In the genomic region with DNA sequence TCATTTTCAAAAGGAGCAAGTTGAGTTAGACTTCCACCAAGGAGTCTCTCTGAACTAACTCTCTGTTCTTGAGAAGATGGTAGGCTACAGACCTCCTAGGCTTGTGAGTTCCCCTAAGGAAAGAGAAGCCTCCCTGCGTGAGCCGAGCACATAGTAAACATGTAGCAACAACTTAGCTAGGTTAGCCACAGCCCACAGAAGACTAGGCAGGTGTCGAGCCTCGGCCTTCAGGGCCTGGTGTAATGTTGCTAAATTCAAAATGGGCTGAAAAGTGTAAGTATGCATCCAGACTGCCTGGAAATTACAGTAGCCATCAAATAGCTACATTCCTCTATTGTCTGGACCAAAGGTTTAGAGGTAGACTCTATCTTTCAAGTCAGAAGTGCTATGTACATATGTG, we compare ENCODE assay signal across 24 mouse cellular contexts.
A peak's percentile ranks its signal among the peaks of the same experiment; 100 is the strongest.
DNase-seq lines count a peak whose midpoint lies in the region; ATAC-seq lines count a peak whose summit lies in the region.
"Had no signal": no experiment of that assay in that cellular context is flagged by ENCODE, and none has a peak within 500 bp of the region (broad histone marks: within the 10 kb centered on the region; RNA-seq: fewer than 3 reads in every experiment).

No protein-coding gene starts in this region.

- whole genome bisulfite sequencing in liver, embryonic 15.5 days (ENCODE audit: insufficient replicate concordance): 63% methylated on average over 4 of the region's 4 CpGs
- WGBS in liver, embryonic 11.5 days: 71% methylated on average over 4 of the region's 4 CpGs
- 22% methylated on average over 4 of the region's 4 CpGs for WGBS in macrophage (ENCODE audit: missing documents)

- H3K79me2 ChIP-seq in macrophage (ENCODE audit: inconsistent target): peaks cover 95% of the 10 kb centered on the region

- no peak overlapping the region for H3K4me3 ChIP-seq in liver, embryonic 15.5 days (replicated peaks)
- no peak overlapping the region for H3K4me3 ChIP-seq in liver, embryonic 11.5 days (ENCODE audit: low read depth, low read length)
- no peak overlapping the region for H3K4me3 ChIP-seq in macrophage (ENCODE audit: inconsistent target)
- H3K4me3 ChIP-seq: embryonic facial prominence, embryonic 15.5 days; heart, adult 2 months; heart, embryonic 13.5 days; hindbrain, embryonic 12.5 days; left cerebral cortex, adult 2 months; megakaryocyte, embryonic 14.5 days; neural tube, embryonic 13.5 days had no signal

- H3K9ac ChIP-seq in liver, embryonic 15.5 days: no peak overlapping the region
- no peak overlapping the region for H3K9ac ChIP-seq in liver, embryonic 11.5 days (ENCODE audit: low read depth, low read length)
- H3K9ac ChIP-seq: embryonic facial prominence, embryonic 15.5 days; heart, embryonic 13.5 days; hindbrain, embryonic 12.5 days; neural tube, embryonic 13.5 days had no signal

- H3K4me2 ChIP-seq in liver, embryonic 15.5 days: no peak overlapping the region
- H3K4me2 ChIP-seq in liver, embryonic 11.5 days: no peak overlapping the region
- H3K4me2 ChIP-seq: embryonic facial prominence, embryonic 15.5 days; heart, embryonic 13.5 days; hindbrain, embryonic 12.5 days; neural tube, embryonic 13.5 days had no signal

- H3K36me3 ChIP-seq in liver, embryonic 15.5 days (replicated peaks): no peaks in the 10 kb centered on the region
- H3K36me3 ChIP-seq in liver, embryonic 11.5 days (ENCODE audit: control insufficient read depth, insufficient read depth, low read length): no peaks in the 10 kb centered on the region
- H3K36me3 ChIP-seq in macrophage (ENCODE audit: inconsistent target): peaks cover 20% of the 10 kb centered on the region
- H3K36me3 ChIP-seq: embryonic facial prominence, embryonic 15.5 days; heart, embryonic 13.5 days; hindbrain, embryonic 12.5 days; neural tube, embryonic 13.5 days had no signal

- 0 out of 2 replicates have a peak overlapping the region, but pooled peaks have one; percentile 6 for H3K27ac ChIP-seq in liver, embryonic 15.5 days (replicated peaks)
- no peak overlapping the region for H3K27ac ChIP-seq in liver, embryonic 11.5 days (ENCODE audit: low read depth, low read length)
- H3K27ac ChIP-seq in macrophage: peak overlapping the region; percentile 82
- H3K27ac ChIP-seq: embryonic facial prominence, embryonic 15.5 days; heart, adult 2 months; heart, embryonic 13.5 days; hindbrain, embryonic 12.5 days; left cerebral cortex, adult 2 months; neural tube, embryonic 13.5 days had no signal

- ATAC-seq in liver, embryonic 15.5 days (ENCODE audit: insufficient read depth): no peak
- ATAC-seq in liver, embryonic 11.5 days (replicated peaks; ENCODE audit: low FRiP score): no peak
- ATAC-seq: forebrain, embryonic 14.5 days had no signal

- no peak for DNase-seq in liver, embryonic 11.5 days (ENCODE audit: low spot score)
- peak; percentile 63 for DNase-seq in thymus, postnatal 14 days
- no peak for DNase-seq in thymus, postnatal 4 days
- no peak for DNase-seq in embryo, embryonic 9.5 days (ENCODE audit: extremely low spot score)
- DNase-seq in kidney, postnatal 36 days: no peak
- no peak for DNase-seq in right cerebral cortex, adult 18-20 months
- DNase-seq: adrenal gland, adult 8-10 months; cerebellum, adult 8-10 months; heart, adult 2 months; kidney, adult 11 months; layer of hippocampus, adult 9-11 months; midbrain, embryonic 14.5 days; retina, postnatal 1 day had no signal

- no peaks in the 10 kb centered on the region for H3K27me3 ChIP-seq in liver, embryonic 15.5 days
- no peaks in the 10 kb centered on the region for H3K27me3 ChIP-seq in liver, embryonic 11.5 days (replicated peaks; ENCODE audit: control insufficient read depth, insufficient read depth, low read length)
- H3K27me3 ChIP-seq: CH12.LX; embryonic facial prominence, embryonic 15.5 days; heart, embryonic 13.5 days; hindbrain, embryonic 12.5 days; megakaryocyte, embryonic 14.5 days; neural tube, embryonic 13.5 days had no signal

- no peaks in the 10 kb centered on the region for H3K4me1 ChIP-seq in liver, embryonic 15.5 days (replicated peaks)
- no peaks in the 10 kb centered on the region for H3K4me1 ChIP-seq in liver, embryonic 11.5 days (replicated peaks; ENCODE audit: control insufficient read depth, insufficient read depth, low read length)
- H3K4me1 ChIP-seq: embryonic facial prominence, embryonic 15.5 days; heart, embryonic 13.5 days; hindbrain, embryonic 12.5 days; neural tube, embryonic 13.5 days had no signal

- no peaks in the 10 kb centered on the region for H3K9me3 ChIP-seq in liver, embryonic 15.5 days (replicated peaks)
- H3K9me3 ChIP-seq in liver, embryonic 11.5 days (ENCODE audit: control insufficient read depth, low read length): no peaks in the 10 kb centered on the region
- H3K9me3 ChIP-seq: embryonic facial prominence, embryonic 15.5 days; G1E; heart, embryonic 13.5 days; hindbrain, embryonic 12.5 days; megakaryocyte, embryonic 14.5 days; neural tube, embryonic 13.5 days had no signal
